Mouse (Mus musculus): Measurements from ENCODE around the gene Hipk4. TPM values are rescaled to one million over a fixed set of nuclear protein-coding genes. Genes with fewer than 3 reads are reported as not detected.
A peak's percentile ranks its signal among the peaks of the same experiment; 100 is the strongest.

Gene Hipk4
- total RNA-seq (2017) = not detected in 3 replicates

- ATAC-seq (replicated peaks; ENCODE audit: insufficient number of reproducible peaks, low FRiP score, low TSS enrichment, poor library complexity, severe bottlenecking) = no peak
Measured at GRCm38 (mm10) chr7:27522967-27523366, at the start of gene Hipk4. Hipk4 (plus strand) TSS chr7:27523267.

- no peak for ATAC-seq (replicated peaks; ENCODE audit: insufficient number of reproducible peaks, low FRiP score, low TSS enrichment, poor library complexity, severe bottlenecking)
Measured at GRCm38 (mm10) chr7:27473835-27474489, 49.1 kb upstream of the Hipk4 start.

DNA sequence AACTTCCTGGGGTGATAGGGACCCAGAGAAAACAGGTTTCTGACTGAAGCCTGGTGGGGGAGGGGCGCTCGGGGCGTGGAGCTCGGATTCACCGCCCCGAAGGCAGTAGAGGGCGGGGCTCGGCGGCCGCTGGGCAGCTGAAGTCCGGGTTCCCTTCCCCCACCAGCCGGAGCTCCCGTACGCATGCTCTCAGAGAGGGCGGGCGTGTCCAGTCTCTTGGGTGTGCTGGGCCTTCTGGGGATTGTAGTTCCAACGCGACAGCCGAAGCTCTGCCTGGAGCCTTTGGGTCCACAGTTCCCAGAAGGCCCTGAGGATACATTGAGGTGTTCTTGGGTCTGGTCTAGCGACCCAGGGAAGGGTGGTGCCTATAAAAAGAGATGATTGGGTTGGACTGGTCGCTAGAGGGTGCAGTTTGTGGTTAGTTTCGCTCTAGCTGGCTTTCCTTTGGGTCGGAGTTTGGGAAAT is 48.5 kb upstream of the Hipk4 start:
- ATAC-seq (replicated peaks; ENCODE audit: insufficient number of reproducible peaks, low FRiP score, low TSS enrichment, poor library complexity, severe bottlenecking) = peak; percentile 82

- no peak for ATAC-seq (replicated peaks; ENCODE audit: insufficient number of reproducible peaks, low FRiP score, low TSS enrichment, poor library complexity, severe bottlenecking)
Measured at GRCm38 (mm10) chr7:27475596-27475995, 47.5 kb upstream of the Hipk4 start.

GRCm38 (mm10) chr7:27476098-27476635 is 46.9 kb upstream of the Hipk4 start:
- ATAC-seq (replicated peaks; ENCODE audit: insufficient number of reproducible peaks, low FRiP score, low TSS enrichment, poor library complexity, severe bottlenecking) = no peak

- ATAC-seq (replicated peaks; ENCODE audit: insufficient number of reproducible peaks, low FRiP score, low TSS enrichment, poor library complexity, severe bottlenecking) = no peak
Measured at GRCm38 (mm10) chr7:27478561-27478960, 44.5 kb upstream of the Hipk4 start.

DNA sequence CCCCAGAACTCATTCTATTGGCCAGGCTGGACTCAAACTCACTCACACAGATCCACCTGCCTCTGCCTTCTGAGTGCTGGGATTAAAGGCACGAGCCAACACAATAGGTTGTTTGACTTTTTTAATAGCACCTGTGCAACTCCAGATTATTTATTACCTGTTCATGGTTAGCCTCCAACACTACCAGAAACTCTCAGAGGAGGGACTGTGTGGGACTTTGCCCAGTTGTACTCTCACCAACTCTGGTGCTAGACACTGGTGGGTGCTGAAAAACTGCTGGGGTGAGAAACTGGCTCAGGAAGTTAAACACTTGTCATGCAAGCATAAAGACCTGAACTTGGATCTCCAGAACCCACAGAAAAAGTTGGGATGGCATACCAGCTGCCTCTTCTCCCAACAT is 43.3 kb upstream of the Hipk4 start:
- no peak for ATAC-seq (replicated peaks; ENCODE audit: insufficient number of reproducible peaks, low FRiP score, low TSS enrichment, poor library complexity, severe bottlenecking)

DNA sequence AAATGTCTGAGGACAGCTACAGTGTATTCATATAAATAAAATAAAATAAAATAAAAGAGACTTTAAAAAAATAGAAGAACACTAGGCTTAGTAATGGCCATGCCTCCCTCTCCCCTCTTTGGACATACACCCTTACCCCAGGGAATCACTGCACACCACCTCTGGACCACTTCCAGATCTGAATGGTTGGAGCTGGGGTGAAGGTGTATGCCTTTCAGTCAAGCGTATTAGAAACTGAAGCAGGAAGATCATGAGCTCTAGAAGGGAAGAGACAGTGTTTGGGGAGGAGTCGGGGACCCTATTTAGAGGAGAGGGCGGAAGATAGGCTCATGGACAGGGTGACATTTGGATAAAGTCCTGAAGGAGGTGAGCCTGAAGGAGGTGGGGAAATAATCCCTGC is 42.6 kb upstream of the Hipk4 start:
- ATAC-seq (replicated peaks; ENCODE audit: insufficient number of reproducible peaks, low FRiP score, low TSS enrichment, poor library complexity, severe bottlenecking) = no peak

GRCm38 (mm10) chr7:27480927-27481626 is 42.0 kb upstream of the Hipk4 start:
- no peak for ATAC-seq (replicated peaks; ENCODE audit: insufficient number of reproducible peaks, low FRiP score, low TSS enrichment, poor library complexity, severe bottlenecking)

DNA sequence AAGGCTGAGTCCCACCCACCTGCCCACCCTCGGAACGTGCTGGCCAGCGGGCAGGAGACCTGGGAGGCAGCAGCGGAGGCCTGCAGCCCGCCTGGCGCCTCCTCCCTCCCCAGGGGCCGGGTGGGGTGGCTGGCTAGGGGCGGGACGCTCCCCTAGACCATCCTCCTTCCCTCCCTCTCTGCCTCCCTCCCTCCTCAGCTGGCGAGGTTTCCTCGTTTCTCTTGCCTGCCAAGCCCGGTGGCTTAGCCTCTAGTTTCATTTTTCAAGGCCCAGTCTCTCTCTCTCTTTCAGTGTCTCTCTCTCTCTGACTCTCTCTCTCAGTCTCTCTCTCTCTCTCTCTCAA is 41.5 kb upstream of the Hipk4 start:
- ATAC-seq (replicated peaks; ENCODE audit: insufficient number of reproducible peaks, low FRiP score, low TSS enrichment, poor library complexity, severe bottlenecking) = peak; percentile 81

DNA sequence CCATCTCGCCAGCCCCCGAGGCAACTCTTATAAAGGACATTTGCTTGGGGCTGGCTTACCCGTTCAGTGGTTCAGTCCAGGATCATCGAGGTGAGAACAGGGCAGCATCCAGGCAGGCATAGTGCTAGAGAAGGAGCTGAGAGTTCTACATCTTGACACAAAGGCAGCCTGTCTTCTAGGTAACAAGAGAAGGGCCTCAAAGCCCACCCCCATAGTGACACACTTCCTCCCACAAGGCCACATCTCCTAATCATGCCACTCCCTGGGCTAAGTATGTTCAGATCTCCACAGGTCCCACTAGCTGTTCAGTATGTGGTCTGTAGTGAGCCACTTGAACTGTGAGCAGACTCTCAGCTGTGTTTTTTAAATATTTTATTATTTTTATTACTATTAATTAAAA is 39.2 kb upstream of the Hipk4 start:
- no peak for ATAC-seq (replicated peaks; ENCODE audit: insufficient number of reproducible peaks, low FRiP score, low TSS enrichment, poor library complexity, severe bottlenecking)

- ATAC-seq (replicated peaks; ENCODE audit: insufficient number of reproducible peaks, low FRiP score, low TSS enrichment, poor library complexity, severe bottlenecking) = no peak
Measured at GRCm38 (mm10) chr7:27486102-27486769, 36.8 kb upstream of the Hipk4 start.

DNA sequence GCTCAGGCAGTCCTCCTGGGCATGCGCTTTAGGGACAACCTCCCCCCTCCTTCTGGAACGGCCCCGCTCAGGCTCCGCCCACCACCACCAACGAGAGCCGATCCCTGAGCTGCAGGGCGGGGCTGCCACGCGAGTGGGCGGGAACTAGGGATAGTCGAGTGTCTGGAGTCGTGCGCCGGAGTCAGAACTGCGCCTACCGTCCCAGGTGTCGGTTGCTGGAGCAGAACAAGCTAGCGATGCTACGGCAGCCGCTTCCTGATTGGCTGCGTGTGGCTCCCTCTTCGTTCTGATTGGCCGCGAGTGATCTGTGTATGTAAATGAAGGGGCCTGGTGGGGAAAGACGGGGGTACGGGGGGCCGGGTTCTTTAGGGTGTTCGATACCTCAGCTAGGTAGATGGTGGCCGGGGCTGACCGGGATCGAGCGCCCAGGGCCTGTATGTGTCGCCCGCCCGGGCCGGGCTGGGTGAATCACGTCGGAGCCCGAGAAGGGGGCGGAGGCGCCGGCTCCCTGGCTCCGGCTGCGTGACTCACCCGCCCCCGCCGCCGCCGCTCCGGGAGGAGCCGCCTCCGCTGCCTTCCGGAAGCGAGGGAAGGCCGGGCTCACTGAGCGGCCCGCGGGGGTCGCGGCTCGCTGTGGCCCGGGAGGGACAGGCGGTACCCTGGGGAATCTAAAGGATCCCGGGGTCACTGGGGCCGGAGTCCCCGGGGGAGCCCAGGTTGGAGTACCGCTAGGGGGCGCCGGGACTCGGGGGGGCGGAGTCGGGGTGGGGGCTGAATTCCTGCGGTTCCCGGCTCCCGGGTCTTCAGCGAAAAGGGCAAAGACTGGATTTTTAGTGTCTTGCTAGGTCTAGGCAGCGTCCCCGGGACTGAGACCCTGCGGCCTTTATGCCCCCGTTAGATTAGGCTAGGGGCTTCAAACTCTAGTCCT is 36.0 kb upstream of the Hipk4 start, which contains the start of gene Sertad1:
Gene Sertad1, plus strand, starts transcription at position 141 of the 928 bp plus-strand sequence.
- ATAC-seq (replicated peaks; ENCODE audit: insufficient number of reproducible peaks, low FRiP score, low TSS enrichment, poor library complexity, severe bottlenecking) = peak; percentile 87

GRCm38 (mm10) chr7:27487740-27488268 is 35.3 kb upstream of the Hipk4 start:
- no peak for ATAC-seq (replicated peaks; ENCODE audit: insufficient number of reproducible peaks, low FRiP score, low TSS enrichment, poor library complexity, severe bottlenecking)

DNA sequence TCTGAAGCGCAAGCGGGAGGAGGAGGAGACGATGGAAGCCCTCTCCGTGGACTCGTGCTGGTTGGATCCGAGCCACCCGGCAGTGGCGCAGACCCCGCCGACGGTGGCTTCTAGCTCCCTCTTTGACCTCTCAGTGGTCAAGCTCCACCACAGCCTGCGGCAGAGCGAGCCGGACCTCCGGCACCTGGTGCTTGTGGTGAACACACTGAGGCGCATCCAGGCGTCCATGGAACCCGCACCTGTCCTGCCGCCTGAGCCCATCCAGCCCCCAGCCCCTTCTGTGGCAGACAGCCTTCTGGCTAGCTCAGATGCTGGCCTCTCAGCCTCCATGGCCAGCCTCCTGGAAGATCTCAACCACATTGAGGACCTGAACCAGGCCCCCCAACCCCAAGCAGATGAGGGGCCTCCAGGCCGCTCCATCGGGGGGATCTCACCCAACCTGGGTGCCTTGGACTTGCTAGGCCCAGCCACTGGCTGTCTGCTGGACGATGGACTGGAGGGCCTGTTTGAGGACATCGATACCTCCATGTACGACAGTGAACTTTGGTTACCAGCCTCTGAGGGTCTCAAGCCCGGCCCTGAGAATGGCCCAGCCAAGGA is 33.7 kb upstream of the Hipk4 start:
- no peak for ATAC-seq (replicated peaks; ENCODE audit: insufficient number of reproducible peaks, low FRiP score, low TSS enrichment, poor library complexity, severe bottlenecking)

- ATAC-seq (replicated peaks; ENCODE audit: insufficient number of reproducible peaks, low FRiP score, low TSS enrichment, poor library complexity, severe bottlenecking) = no peak
Measured at GRCm38 (mm10) chr7:27490227-27490542, 32.9 kb upstream of the Hipk4 start.

DNA sequence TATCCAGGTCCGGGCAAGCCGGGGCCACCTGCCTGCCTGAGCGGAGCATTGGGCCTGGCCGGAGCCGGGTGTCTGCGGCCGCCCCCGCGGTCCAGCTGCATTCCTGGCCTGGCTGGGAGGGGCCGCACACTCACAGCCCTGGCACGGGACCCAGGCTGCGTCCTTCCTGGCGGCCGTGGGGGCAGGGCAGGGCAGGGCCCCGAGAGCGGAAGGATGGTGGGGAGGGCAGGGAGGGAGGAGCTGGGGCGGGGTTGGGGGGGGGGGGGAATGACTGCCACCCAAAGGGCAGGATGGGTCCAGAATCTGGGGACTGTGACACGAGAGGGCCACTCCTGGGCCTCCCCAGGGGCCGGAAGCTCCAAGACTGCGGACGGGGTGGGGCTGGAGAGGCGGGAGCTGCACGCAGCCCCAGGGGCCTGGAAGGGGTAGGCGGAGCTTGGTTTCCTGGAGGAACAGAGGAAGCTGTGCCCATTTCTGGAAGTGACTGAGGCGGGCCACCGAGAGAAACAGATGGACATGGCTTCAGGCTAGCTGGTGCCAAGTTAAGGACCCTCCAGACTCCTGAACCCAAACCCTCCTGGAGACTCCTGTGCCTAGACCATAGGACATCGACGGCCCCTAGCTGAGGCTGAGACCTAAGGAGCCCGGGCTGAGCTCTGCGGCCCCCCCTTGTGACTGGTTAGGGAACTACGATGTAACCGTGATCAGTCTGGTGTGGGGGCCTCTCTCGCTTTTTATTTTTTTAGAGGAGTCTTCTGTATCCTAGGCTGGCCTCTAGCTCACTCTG is 32.3 kb upstream of the Hipk4 start:
- peak; percentile 70 for ATAC-seq (replicated peaks; ENCODE audit: insufficient number of reproducible peaks, low FRiP score, low TSS enrichment, poor library complexity, severe bottlenecking)
